Mouse (Mus musculus) heart, adult 2 months (tissue): ENCODE results near the gene Hipk4.

ENCODE experiments used
- CTCF ChIP-seq: fragments of 200-600 bp; IDR thresholded peaks from 2 replicates; pipeline ENCODE4 v1.8.1; 2022; ENCODE audit warnings: antibody characterized with exemption, mild to moderate bottlenecking, moderate library complexity
- POLR2A ChIP-seq: fragments of 200-500 bp; IDR thresholded peaks from 2 replicates; pipeline ENCODE4 v1.6.1; 2011; ENCODE audit warnings: mild to moderate bottlenecking, low read depth, low read length, control low read depth; ENCODE audit not compliant: insufficient read depth

DNA sequence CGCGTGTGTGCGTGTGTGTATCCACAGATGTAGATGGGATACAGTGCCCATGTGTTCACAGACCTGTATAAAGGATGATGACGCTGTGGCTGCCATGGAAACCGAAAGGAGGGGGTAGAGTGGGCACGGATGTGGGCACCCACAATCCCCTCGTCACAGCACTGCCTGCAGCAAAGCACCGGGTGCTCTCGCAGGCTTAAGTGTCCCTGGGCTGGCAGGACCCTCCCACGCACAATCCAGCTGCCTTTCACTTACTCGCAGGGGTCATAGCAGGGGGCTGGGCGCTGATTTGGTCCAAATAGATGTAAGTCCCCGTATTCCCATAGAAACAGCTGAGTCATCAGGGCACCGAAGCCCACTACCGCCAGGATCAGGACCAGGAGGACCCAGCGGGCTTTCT is 18.4 kb downstream of the Hipk4 start:
- TF ChIP-seq POLR2A (no peak), CTCF (no peak)
